Mouse (Mus musculus) spleen, postnatal 4 days (tissue): ENCODE results near the gene Sh2d7.

Experiments used
- DNase-seq, 2 experiments: peaks; one replicate each; pipeline ENCODE4 v3.0.0; 2022; ENCODE audit warnings: low spot score in 2 of 2

The Sh2d7 gene

DNA sequence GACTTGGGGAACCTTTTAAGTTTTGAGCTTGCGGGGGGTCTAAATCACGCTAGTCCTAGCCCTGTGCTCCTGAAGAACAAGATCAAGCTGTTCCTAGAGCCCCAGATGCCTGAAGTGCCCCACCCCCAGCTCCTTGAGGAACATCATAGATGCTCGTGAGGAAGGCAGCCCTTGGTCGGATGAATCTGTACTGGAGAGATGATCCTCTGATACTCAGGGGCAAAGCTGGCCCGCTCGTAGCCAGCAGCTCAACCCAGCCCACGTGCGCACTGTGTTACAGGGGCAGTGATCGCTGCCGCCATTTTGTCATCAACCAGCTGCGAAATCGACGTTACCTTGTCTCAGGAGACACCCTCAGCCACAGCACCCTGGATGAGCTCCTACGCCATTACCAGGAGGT lies at the start of gene Sh2d7:
TSS of gene Sh2d7 (plus strand) at position 301 of the 400 bp plus-strand sequence.
- DNase-seq = no peak

DNA sequence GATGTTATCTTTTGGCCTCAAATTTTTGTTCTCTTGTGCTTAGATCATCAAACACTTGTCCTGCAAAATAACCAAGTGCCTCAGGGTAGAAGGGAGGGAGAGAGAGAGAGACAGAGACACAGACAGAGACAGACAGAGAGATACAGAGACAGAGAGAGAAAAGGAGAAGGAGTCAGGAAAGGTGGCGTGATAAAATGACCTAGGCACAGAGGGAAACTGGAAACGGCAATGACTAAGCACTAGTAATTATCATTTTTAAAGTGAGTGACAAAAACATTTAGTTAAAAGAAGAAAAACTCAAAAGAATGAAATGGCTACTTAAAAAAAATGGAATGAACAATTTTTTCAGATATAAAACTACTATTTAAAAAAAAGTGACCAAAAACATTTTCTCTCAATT lies 49.2 kb upstream of the Sh2d7 start:
- DNase-seq = no peak

DNA sequence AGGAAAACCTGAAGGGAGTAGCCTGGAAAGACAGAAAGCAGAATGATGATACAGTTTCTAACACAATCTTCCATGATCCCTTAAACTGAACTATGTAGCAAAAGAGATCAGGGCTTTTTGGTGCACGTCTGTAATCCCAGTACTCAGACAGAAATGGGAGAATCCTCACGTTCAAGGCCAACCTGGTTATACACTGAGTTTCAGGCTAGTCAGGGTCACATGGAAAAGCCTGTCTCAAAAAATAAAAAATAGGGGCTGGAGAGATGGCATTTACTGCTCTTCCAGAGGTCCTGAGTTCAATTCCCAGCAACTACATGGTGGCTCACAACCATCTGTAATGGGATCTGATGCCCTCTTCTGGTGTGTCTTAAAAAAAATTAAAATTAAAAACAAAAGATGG lies 48.4 kb upstream of the Sh2d7 start:
- no peak for DNase-seq

DNA sequence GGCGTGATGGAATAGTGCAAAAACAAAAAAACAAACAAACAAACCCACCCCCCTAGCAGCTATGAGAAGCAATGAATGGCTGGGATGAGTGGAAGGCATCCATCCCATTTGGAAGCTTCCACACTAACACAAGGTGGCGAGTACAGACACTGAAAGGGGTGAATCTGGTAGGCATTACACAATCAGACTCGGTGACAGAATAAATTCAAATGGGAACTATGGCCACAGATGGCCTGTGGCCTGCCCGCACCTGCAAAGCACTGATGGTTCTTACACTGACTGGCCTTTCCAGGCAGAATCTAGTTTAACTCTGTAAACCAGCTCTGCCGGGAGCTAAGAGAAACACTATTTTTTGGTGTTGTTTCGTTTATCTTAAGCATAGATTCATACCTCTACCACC lies 39.5 kb upstream of the Sh2d7 start:
- no peak for DNase-seq

DNA sequence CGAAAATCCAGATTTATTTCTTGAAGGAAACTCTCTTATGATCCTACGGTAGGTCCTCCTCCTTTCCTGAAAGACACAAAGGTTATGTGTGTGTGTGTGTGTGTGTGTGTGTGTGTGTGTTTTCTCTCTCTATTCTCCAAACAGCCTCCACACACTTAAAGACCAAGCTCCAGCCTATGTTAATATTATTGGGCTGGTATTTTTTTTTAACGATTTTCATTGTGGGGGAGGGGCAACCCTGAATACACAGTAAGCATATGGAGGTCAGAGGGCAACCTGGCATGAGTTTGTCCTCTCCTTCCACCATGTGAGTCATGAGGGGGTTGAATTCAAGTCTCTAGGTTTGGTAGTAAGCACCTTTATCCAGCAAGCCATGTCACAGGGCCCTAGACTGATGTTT lies 39.0 kb upstream of the Sh2d7 start:
- no peak for DNase-seq

DNA sequence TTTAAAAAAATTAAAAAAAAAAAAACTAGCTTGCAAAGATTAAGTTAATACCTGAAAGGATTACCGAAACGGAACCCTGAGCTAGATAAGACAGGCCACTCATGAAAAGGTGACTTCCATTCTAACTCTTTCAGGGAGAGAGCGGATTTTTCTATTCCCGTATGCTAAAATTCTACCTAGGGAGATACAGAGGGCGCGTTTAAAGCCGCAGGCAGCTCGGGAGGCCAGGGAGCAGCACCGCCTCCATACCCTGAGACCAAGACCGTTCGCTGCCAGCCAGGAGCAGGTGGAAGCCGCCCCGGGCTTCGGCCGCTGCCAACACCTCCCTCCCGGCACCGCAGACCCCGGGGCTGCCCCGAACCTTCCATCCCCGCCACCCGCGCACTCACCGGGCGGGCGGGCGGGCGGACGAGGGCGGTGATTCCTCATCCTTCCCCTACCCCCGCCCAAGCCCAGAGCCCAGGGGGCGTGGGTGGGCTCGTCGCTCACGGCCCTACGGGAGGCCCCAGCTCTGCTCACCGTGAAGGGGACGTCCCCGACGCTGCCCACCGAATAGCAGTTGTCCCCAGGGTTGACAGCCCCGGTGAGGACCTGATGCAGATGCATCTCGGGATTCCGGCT lies 37.8 kb upstream of the Sh2d7 start:
- DNase-seq = peak in 1 of 2 experiments; percentile 64

DNA sequence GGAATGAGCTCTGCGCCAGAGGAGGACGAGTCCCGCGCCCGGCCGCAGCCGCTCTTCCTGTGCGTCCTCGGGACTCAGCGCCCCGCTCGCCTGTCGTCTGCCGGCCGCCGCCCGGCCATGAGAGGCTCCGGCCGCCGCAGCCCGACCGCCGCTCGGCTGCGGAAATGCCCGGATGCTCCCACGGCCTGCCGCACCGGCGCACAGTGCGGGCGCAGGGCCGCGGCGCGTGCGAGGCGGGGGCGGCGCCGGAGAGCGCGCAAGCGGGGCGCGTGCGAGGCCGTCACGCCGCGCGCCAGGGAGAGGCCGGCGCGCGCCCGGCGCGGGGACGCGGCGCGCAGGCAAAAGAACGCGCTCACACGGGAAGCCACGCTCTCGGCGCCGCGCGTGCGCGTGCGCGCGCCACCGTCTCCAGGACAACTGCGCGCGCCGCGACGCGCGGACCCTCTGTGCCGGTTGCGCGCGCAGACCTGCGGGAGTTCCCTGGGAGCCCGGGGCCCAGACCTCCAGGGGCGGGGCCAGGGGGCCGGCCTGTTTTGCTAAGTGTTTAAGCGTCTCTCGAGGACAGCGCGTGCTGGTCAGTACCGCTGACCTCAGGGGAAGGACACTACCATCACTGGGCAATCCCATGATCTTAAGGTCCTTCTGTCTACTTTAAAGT lies 37.2 kb upstream of the Sh2d7 start, which contains the start of gene Dmxl2:
TSS of gene Dmxl2 (minus strand) at position 174 of the 658 bp plus-strand sequence.
- DNase-seq = peak; percentile 67 to 86

DNA sequence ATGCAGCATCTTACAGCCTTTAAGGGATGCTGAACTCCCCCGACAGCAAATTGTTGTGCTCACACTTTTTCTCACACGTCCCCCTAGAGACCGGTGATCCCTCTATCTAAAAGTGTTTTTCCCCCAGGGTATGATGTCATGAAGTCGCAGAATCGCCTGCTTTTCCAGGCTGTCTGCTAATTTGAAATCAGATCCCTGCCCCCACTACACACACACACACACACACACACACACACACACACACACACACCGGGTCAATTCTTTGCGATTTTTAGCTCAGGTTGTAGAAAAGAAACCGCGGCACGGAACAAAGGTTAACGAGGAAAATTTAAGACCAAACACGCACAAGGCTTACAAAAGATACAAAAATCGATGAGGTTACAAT lies 36.7 kb upstream of the Sh2d7 start:
- no peak for DNase-seq

DNA sequence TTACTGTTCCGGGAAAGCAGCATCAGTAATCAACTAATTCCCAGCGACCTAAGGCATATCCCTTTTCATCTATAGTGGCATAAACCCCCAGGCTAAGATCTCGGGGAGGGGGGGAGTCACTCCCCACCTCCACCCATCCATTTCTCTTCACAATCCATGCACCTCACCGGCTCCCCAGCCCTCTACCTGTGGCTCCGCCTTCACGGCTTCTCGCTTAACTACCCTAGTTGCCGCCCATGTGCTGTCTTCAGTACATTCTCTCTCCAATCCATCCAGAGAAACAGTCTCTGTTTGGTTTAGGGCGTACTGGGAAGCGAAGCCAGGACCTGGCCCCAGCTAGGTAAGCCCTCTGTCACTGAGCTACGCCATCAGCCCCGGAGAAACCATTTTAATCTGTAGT lies 35.9 kb upstream of the Sh2d7 start:
- no peak for DNase-seq

DNA sequence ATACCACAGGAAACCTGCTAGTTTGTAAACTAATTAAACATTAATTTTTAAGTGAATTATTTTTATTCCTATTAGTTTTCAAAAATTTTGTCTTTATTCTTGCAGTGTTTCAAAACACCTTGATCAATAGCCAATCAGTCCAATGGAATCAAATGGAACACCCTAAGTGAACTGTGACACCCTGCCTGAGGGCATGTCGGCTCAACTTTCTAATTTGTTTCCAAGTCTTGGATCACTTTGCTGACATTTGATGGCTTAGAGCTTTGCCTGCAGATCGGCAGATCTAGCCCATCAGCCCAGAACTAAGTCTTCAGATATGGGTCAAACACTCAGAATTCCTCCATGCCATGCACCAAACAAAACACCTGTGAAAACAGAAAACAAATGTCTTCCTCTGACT lies 22.8 kb upstream of the Sh2d7 start:
- no peak for DNase-seq

DNA sequence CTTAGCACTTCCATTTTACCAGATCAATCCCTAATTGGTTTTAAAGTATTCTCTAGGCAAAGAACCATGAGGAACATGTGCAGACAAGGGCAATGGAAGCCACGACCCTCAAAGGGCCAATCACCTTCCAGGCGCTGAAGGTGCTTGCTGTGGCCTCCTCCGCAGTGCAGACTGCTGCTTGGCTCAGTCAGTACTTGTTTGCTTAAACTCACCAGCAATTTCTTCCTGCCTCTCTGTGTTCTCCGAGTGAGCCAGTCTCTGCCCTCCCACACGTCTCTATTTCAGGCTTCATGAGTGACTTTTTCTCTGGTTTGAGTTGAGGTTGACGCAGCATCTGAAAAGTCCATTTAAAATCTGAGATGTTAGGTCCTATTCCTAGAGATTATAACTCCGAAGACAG lies 19.9 kb upstream of the Sh2d7 start:
- no peak for DNase-seq

DNA sequence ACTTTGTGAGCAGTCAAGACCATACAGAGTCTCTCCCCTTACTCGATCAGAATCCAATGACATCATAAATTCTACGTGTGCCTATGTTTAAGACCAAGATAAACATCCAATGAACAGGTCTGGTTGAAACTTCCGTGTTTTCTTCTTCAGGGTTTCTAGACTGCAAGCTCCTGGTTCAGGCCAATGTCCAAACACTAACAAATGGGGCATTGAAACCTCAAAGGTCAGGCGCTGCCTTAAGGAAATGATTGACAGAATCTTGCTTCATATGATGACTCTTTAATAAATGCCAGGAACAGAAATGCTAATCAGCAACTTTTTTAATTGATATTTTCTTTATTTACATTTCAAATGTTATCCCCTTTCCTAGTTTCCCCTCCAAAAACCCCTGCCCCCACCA lies 18.5 kb upstream of the Sh2d7 start:
- DNase-seq = no peak

DNA sequence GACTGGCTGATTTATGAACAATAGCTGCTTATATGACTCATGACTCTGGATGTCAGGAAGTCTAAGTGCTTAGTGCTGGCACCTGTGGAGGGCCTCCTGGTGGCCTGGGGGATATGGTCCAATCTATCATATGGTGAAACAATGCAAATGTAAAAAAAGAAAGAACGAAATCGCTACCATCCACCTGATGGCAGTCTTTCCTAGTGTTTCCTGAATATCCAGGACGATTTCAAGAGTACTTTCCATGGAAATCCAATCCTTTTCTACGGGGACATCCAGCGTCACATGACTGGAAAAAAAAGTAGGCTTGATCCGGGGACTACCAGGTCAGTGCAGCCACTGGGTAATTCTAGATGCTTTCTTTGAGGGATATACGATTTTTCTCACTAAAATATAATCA lies 11.1 kb upstream of the Sh2d7 start:
- DNase-seq = no peak

DNA sequence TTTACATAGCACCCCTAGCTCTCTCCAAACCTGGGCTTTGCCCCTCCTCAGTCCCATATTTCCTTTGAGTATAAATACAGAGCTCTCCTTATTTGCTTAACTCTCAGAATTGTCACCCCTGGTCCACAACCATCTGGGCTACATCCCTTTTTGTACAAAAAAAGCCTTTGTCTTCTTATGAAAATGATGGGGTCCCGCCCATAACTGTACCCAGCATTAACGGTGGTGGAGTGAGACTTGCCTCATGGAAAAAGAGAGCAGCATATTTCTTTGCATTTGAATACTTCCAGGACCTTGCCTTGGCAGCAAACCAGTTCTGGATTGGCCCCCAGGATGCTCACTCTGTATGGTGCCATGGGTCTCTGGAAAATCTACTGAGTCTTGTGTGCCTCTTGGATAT lies 8.8 kb upstream of the Sh2d7 start:
- DNase-seq = no peak

DNA sequence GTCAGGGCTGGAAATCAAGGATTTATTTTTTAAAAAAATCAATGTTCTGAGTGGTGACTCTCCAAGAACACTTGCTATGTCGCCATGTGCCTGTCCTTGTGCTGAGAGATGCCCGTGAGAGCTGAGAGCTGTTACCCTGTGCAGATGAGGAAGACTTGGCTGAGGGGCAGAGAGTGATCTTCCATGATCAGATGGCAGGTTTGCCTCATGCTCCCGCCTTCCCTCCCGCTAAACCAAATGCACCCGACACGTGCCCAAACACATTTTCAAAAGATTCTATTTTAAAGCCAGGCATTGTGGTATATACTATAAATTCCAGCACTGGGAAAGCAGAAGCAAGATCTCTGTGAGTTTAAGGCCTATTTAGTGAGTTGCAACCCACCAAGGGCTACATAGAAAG lies 7.9 kb upstream of the Sh2d7 start:
- DNase-seq = no peak

DNA sequence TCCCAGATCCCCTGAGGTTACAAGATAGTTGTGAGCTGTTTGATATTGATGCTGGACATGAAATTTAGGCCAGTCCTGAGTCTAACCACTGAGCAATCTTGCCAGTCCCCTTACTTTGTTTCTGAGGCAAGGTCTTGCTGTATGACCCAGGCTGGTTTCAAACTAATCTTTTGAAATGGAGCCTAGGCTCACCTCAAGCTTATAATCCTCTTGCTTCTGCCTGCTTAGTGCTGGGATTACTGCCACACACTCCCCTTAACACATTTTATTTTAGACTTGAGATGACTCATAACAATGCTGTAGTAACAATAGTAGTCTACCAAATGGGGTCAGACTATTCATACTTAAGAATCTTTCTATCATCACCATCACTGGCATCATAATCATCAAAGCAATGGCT lies 7.4 kb upstream of the Sh2d7 start:
- no peak for DNase-seq

DNA sequence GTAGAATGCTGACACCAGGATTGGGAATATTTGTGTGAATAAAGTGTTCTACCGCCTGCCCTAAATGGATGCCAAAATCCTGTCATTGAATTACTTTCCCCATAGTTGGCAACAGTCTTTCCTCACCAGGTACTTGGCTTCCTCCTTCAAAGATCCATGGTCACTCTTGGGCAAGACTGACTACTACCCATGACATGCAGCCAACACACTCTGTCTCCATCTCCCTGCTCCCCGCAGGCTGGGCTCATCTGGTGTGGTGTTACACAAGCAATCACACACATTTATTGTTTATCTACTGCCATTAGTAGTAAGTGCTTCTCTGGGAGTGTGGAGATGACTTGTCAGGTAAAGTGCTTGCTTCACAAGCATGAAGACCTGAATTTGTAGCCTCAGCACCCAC lies 5.9 kb upstream of the Sh2d7 start:
- no peak for DNase-seq

DNA sequence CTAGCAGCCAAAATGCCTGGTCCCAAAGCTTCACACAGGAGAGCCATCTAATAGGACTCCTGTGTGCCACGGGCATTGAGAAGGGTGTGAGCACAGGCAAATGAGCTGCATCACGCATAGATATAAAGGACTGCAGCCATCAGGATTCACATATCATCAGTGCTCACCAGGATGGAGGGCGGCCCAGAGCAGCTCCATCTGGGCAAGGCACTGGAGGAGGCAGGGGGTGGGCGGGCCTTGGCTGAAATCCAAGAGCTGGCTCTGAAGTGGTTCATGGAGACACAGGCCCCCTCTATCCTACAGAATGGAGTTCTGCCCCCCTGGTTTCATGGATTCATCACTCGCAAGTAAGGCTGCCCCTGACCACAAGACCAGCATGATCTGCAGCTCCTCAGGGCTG lies 4.8 kb upstream of the Sh2d7 start:
- no peak for DNase-seq

DNA sequence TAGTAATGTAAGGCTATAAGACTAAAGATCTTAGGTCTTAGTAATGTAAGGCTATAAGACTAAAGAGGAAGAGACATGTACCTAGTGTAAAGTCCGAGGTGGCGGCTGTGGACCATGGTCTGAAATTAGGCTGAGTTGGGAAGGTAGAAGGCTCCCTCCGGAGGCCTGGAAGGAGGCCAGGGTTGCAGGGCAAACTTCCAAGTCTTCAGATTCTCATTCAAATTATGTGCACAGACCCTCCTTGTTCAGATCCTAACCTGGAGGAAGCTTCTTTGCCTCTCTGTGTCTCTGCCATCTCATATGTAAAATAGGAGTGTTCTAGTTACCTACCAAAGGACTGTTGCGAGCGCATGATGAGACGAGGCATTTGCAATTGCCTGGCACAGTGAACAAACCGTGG lies 2.5 kb upstream of the Sh2d7 start:
- no peak for DNase-seq

DNA sequence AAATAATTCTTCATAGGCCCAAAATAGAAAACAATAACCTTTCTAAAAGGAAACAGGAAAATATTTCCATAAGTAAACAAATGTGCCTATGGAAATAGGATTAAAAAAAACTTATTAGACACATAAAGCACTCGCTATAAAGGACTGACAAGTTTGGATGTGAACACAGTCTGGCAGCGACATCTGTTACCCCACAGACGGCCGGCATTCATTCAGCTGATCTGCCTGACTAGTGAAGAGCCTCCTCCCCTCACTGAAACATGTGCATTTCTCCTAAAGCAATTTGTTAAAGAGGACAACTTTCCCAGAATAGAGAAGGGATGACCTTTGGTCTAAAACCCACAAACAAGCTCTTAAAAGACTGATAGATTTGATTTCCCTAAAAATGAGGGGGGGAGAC lies 1.8 kb upstream of the Sh2d7 start:
- no peak for DNase-seq

DNA sequence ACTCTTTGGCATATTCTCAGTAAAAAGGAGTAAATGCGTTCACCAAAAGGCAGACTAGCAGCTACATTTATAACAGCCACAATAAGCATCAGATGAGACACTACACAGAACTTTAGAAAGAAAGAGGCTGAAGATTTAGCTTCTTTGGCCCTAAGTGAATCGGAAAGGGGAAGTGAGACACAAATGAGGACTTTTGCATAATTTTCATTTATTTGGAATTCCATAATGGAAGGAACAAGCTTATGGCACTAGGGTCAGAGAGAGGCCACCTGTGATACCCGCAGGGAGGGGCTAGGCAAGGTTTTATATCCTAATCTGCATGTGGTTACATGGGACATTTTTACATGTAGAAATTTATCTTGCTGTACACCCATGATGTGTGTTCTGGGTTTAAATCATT lies 1.3 kb upstream of the Sh2d7 start:
- DNase-seq = no peak

DNA sequence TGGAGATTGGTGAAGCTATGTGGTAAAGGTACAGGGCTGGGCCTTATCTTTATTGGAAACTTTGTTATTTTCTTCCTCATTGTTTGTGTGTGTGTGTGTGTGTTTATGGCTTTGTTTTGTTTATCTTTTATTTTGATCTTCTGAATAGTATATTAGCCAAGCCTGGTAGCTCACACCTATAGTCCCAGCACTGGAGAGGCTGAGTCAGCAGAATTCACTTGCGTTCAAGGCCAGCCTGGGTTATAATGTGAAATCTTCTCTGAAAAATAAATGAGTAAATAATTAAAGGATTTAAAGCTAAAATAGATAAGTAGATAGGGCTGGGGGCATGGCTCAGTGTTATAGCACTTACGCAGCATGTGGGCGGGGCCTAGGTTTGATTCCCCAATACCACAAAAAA lies 540 bp upstream of the Sh2d7 start:
- DNase-seq = no peak

DNA sequence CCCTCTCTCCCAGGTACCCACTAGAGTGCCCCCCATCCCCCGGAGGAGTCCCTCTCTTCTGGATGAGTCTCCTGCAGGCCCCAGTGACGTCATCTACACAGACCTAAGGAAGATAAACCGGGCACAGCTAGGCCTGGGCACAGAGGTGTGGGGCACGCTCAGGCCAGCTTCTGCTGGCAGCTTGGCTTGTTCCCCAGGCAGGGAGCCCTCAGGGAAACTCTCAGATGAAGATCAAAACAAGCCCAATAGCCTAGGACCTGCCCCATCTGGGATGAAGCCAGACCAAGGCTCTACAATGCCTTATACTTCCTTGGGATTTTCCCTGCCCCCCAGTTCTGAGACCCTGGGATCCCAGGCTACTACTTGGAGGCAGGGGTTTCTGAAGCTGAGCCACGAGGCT lies 2.0 kb downstream of the Sh2d7 start:
- no peak for DNase-seq
